Mouse (Mus musculus) lung, postnatal 0 days (tissue): ENCODE data around the gene Tubb4b. TPM values are rescaled to one million over a fixed set of nuclear protein-coding genes. Genes with fewer than 3 reads are reported as not detected.

Source experiments
- ATAC-seq: fragments of 200-750 bp; cut with Nextera tagmentation; 2 replicates; pipeline ENCODE4 v1.8.0; 2017; ENCODE audit warnings: moderate library complexity
- DNase-seq: peaks from one replicate; pipeline ENCODE4 v3.0.0-alpha.2; 2016; ENCODE audit warnings: low spot score
- H3K27ac ChIP-seq: fragments of 300-500 bp; sonication (generic); 2 replicates; pipeline ENCODE4 v1.5.1; 2014; ENCODE audit warnings: antibody characterized with exemption, mild to moderate bottlenecking, low read length, mixed read lengths
- H3K27me3 ChIP-seq: fragments of 300-500 bp; sonication (generic); replicated peaks from 2 replicates; pipeline ENCODE4 v1.6.1; 2014; ENCODE audit warnings: low read length, mixed read lengths; ENCODE audit not compliant: insufficient read depth
- H3K36me3 ChIP-seq: fragments of 300-500 bp; sonication (generic); 2 replicates; pipeline ENCODE4 v1.6.1; 2014; ENCODE audit warnings: low read length, mixed read lengths; ENCODE audit not compliant: insufficient read depth
- H3K4me1 ChIP-seq: fragments of 300-500 bp; sonication (generic); 2 replicates; pipeline ENCODE4 v1.6.1; 2014; ENCODE audit warnings: antibody characterized with exemption, low read depth, low read length, mixed read lengths; ENCODE audit not compliant: insufficient read depth
- H3K4me2 ChIP-seq: fragments of 300-500 bp; sonication (generic); replicated peaks from 2 replicates; pipeline ENCODE4 v1.6.1; 2014; ENCODE audit warnings: low read depth, mild to moderate bottlenecking, low read length, moderate library complexity, mixed read lengths
- H3K4me3 ChIP-seq: fragments of 300-500 bp; sonication (generic); 2 replicates; pipeline ENCODE4 v1.5.1; 2014; ENCODE audit warnings: low read depth, low read length
- H3K9ac ChIP-seq: fragments of 300-500 bp; sonication (generic); replicated peaks from 2 replicates; pipeline ENCODE4 v1.6.1; 2014; ENCODE audit warnings: low read depth, mild to moderate bottlenecking
- H3K9me3 ChIP-seq: fragments of 300-500 bp; sonication (generic); 2 replicates; pipeline ENCODE4 v1.6.1; 2016; ENCODE audit warnings: low read length, mixed read lengths
- CTCF ChIP-seq: IDR thresholded peaks from 2 replicates; pipeline ENCODE4 v1.5.1; 2016; ENCODE audit warnings: antibody characterized with exemption, mild to moderate bottlenecking
- EP300 ChIP-seq: IDR thresholded peaks from 2 replicates; pipeline ENCODE4 v1.6.1; 2016; ENCODE audit warnings: antibody characterized with exemption, mild to moderate bottlenecking, control low read depth
- WGBS: fragments of 180-500 bp; shearing (Covaris S2); extraction: QIAGEN DNeasy Blood & Tissue Kit; methylation state at CpG from one replicate; pipeline ENCODE4 v1.1.7; 2014; 5-methylcytosine and 5-hydroxymethylcytosine counted together
- polyA plus RNA-seq: library from polyadenylated mRNA; unstranded; fragments of >200 nt; fragmentation: Nextera tagmentation; extraction: Ambion mirVana; gene quantifications from 2 replicates; pipeline ENCODE4 v1.2.1, GENCODE M21; 2015

Gene Tubb4b
- polyA plus RNA-seq, 1 experiment from 2014 or later: 344 TPM

GRCm38 (mm10) chr2:25197946-25198345 is 26.6 kb downstream of the Tubb4b start:
- DNase-seq (no peak), ATAC-seq (no peak)
- Histone ChIP-seq H3K4me1 (peaks cover 18% of the 10 kb centered on the region), H3K9ac (no peak overlapping the region), H3K4me3 (no peak overlapping the region), H3K4me2 (no peak overlapping the region), H3K9me3 (no peaks in the 10 kb centered on the region), H3K27ac (peak overlapping the region; percentile 91; the same call in 1 of the 2 replicates), H3K36me3 (peaks cover 34% of the 10 kb centered on the region), H3K27me3 (no peaks in the 10 kb centered on the region)
- no peak for TF ChIP-seq CTCF
- no peak for TF ChIP-seq EP300

DNA sequence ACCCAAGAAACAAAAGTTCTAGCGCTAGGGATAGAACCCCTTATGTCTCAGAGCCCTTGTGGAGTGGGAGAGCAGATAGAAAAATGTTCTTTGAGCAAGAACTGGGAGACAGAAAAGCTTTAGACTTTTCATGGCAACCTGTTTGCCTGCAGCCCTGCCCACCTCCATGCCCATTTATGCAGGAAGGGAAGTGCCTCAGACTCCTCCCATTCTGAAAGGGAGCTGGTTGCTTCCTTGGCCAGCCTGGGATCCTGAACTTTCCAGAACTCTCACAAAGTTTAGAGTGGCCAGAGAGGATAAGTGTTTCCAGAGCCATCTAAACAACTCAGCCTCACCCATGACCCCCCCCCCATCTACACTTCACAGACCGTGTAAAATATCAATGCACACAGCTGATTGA is 27.3 kb downstream of the Tubb4b start:
- H3K27ac ChIP-seq: peak overlapping the region; percentile 91
- H3K9me3 ChIP-seq: no peaks in the 10 kb centered on the region
- H3K4me3 ChIP-seq: peak overlapping the region; percentile 36; the same call in 1 of the 2 replicates

GRCm38 (mm10) chr2:25196172-25196954 is 28.1 kb downstream of the Tubb4b start, which contains the start of gene Tor4a:
Gene Tor4a, minus strand, starts transcription at chr2:25196886.
- TF ChIP-seq EP300 (peak; percentile 78), CTCF (no peak)
- Histone ChIP-seq H3K4me2 (peak within 1 kb of the TSS; percentile 62), H3K9me3 (no peaks in the 10 kb centered on the region), H3K4me3 (peak within 1 kb of the TSS; percentile 36), H3K9ac (peak within 1 kb of the TSS; percentile 29; the same call in 1 of the 2 replicates), H3K36me3 (peaks cover 23% of the 10 kb centered on the region; the same call in 1 of the 2 replicates), H3K4me1 (peaks cover 18% of the 10 kb centered on the region), H3K27me3 (no peaks in the 10 kb centered on the region), H3K27ac (peak within 1 kb of the TSS; percentile 91)
- WGBS: 5% methylated on average over 7 of the region's 8 CpGs
- ATAC-seq: peak; percentile 87
- peak; percentile 95 for DNase-seq

More for the DNA sequence above, 27.3 kb downstream of the Tubb4b start:
- peak; percentile 75 for DNase-seq
- peak; percentile 38 for ATAC-seq
- no peak overlapping the region for H3K9ac ChIP-seq
- peak overlapping the region; percentile 62 for H3K4me2 ChIP-seq
- H3K36me3 ChIP-seq: peaks cover 28% of the 10 kb centered on the region
- H3K27me3 ChIP-seq: no peaks in the 10 kb centered on the region
- WGBS: 21% methylated on average over 2 of the region's 2 CpGs
- H3K4me1 ChIP-seq: peaks cover 18% of the 10 kb centered on the region
- TF ChIP-seq EP300 (no peak), CTCF (no peak; the same call in 1 of the 2 replicates)

- Histone ChIP-seq H3K4me3 (peak overlapping the region; percentile 36), H3K36me3 (peaks cover 16% of the 10 kb centered on the region; the same call in 1 of the 2 replicates), H3K9ac (peak overlapping the region; percentile 29), H3K4me2 (peak overlapping the region; percentile 62), H3K27me3 (no peaks in the 10 kb centered on the region), H3K27ac (peak overlapping the region; percentile 91), H3K4me1 (peaks cover 18% of the 10 kb centered on the region), H3K9me3 (no peaks in the 10 kb centered on the region)
- DNase-seq: peak; percentile 74
- WGBS: 17% methylated on average over 55 of the region's 55 CpGs
- ATAC-seq: peak; percentile 16; the same call in 1 of the 2 replicates
- TF ChIP-seq CTCF (no peak), EP300 (no peak)
Observed at GRCm38 (mm10) chr2:25195211-25196156, 29.0 kb downstream of the Tubb4b start.

DNA sequence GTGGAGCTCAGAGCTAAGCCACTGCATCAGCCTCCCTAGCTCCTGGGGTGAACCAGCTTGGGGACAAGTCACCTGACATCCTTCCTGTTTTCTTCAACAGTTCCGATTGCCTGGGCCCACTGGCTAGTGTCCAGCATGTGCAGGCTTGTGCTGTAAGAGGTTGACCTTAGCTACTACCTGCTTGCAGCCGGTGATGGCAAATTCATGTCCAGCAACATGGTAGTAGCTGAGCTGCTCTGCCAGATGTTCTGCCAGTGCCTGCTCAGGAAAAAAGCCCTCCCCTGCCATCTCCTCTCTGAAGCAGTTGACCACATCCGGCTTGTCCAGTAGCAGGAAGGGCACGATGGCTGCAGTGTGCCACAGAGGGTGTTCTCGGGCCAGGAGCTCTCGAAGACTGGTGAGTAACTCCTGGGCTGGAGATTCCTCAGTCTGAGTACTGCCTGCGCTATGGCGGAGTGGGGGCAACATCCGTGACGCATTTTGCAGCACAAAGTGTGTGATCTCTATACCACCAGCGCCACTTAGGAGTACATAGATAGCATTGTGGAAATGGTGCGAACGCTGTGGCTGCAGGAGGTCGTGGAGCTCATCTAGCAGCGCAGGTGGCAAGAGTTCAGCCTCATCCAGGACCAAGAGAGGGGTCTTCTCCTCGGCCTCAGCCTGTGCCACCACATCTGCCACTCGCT is 29.9 kb downstream of the Tubb4b start:
- Histone ChIP-seq H3K27me3 (no peaks in the 10 kb centered on the region), H3K36me3 (peaks cover 8% of the 10 kb centered on the region; the same call in 1 of the 2 replicates), H3K4me2 (peak overlapping the region; percentile 62; the same call in 1 of the 2 replicates), H3K4me1 (peaks cover 18% of the 10 kb centered on the region), H3K4me3 (no peak overlapping the region), H3K9ac (no peak overlapping the region), H3K27ac (peak overlapping the region; percentile 15; the same call in 1 of the 2 replicates), H3K9me3 (no peaks in the 10 kb centered on the region)
- ATAC-seq (no peak), DNase-seq (peak; percentile 37)
- WGBS: 74% methylated on average over 17 of the region's 17 CpGs
- TF ChIP-seq CTCF: no peak
